ENCODE assay signal across 8 mouse cellular contexts in genomic region chr15:83474466-83474836, GRCm38 (mm10). TPM values are rescaled to one million over a fixed set of nuclear protein-coding genes. Genes with fewer than 3 reads are reported as not detected.
DNase-seq lines count a peak whose midpoint lies in the region; ATAC-seq and TF ChIP-seq lines count a peak whose summit lies in the region.

No protein-coding gene starts in this region.

- no peak overlapping the region for H3K4me3 ChIP-seq in lung, embryonic 14.5 days (ENCODE audit: low read depth, low read length)
- H3K4me3 ChIP-seq in forebrain, embryonic 13.5 days, result no peak overlapping the region

- no peak overlapping the region for H3K27ac ChIP-seq in lung, embryonic 14.5 days (ENCODE audit: low read depth)
- no peak overlapping the region for H3K27ac ChIP-seq in forebrain, embryonic 13.5 days

- peak; percentile 26 for DNase-seq in lung, embryonic 14.5 days
- no peak for DNase-seq in lung, postnatal 14 days
- DNase-seq in R1 (ENCODE audit: low read depth, low spot score), result peak; percentile 39
- peak; percentile 55 for DNase-seq in naive thymus-derived CD4-positive, alpha-beta T cell, adult 2 months (ENCODE audit: low read depth)
- no peak for DNase-seq in thymus, adult 18-20 months
- DNase-seq in layer of hippocampus, adult 8-10 months (ENCODE audit: low spot score in 2 of 2), result no peak

- 28% methylated on average over 5 of the region's 5 CpGs for WGBS in lung, embryonic 14.5 days
- WGBS in forebrain, embryonic 13.5 days, result 45% methylated on average over 5 of the region's 5 CpGs

- no peaks in the 10 kb centered on the region for H3K9me3 ChIP-seq in lung, embryonic 14.5 days (ENCODE audit: low read depth, low read length)
- H3K9me3 ChIP-seq in forebrain, embryonic 13.5 days (replicated peaks), result no peaks in the 10 kb centered on the region

- no peaks in the 10 kb centered on the region for H3K27me3 ChIP-seq in lung, embryonic 14.5 days (ENCODE audit: insufficient read depth, low read length)
- no peaks in the 10 kb centered on the region for H3K27me3 ChIP-seq in forebrain, embryonic 13.5 days

- TF ChIP-seq CTCF in lung, embryonic 14.5 days (IDR thresholded peaks at IDR 0.05; ENCODE audit: low read depth), result no peak

- H3K36me3 ChIP-seq in lung, embryonic 14.5 days (ENCODE audit: insufficient read depth), result no peaks in the 10 kb centered on the region
- H3K36me3 ChIP-seq in forebrain, embryonic 13.5 days (ENCODE audit: poor library complexity, severe bottlenecking), result no peaks in the 10 kb centered on the region

- no peaks in the 10 kb centered on the region for H3K4me1 ChIP-seq in lung, embryonic 14.5 days (ENCODE audit: insufficient read depth)
- H3K4me1 ChIP-seq in forebrain, embryonic 13.5 days, result no peaks in the 10 kb centered on the region

- ATAC-seq in lung, embryonic 14.5 days (ENCODE audit: insufficient read depth), result peak; percentile 45; the same call in 1 of the 2 replicates
- 0 out of 2 replicates have a peak, but pooled peaks have one; percentile 18 for ATAC-seq in granulocyte monocyte progenitor cell, adult 5-6 weeks (replicated peaks; ENCODE audit: poor library complexity, severe bottlenecking)
- ATAC-seq in forebrain, embryonic 13.5 days, result no peak

- H3K9ac ChIP-seq in lung, embryonic 14.5 days, result no peak overlapping the region
- H3K9ac ChIP-seq in forebrain, embryonic 13.5 days, result no peak overlapping the region

- H3K4me2 ChIP-seq in lung, embryonic 14.5 days, result peak overlapping the region; percentile 8; the same call in 1 of the 2 replicates
- no peak overlapping the region for H3K4me2 ChIP-seq in forebrain, embryonic 13.5 days

RNA-seq across cellular contexts. Expression of gene Pacsin2, which starts 10.0 kb away (rescaled TPM):
- polyA plus RNA-seq in lung, embryonic 14.5 days (2014; fragmentation: Nextera tagmentation; extraction: Ambion mirVana), result 62.3 and 63.8 TPM in 2 replicates
- total RNA-seq in granulocyte monocyte progenitor cell, adult 5-6 weeks (2014; fragmentation: Nextera tagmentation), result 43.3 and 56.8 TPM in 2 replicates
- 65.2 and 91.1 TPM in 2 replicates for total RNA-seq in granulocyte monocyte progenitor cell, adult 5-6 weeks (2017)
- 26.0 TPM in 2 replicates for polyA plus RNA-seq in forebrain, embryonic 13.5 days (2015; fragmentation: Nextera tagmentation; extraction: Ambion mirVana)
- total RNA-seq in layer of hippocampus, adult 8-10 months (2022), result 100 to 1,000 TPM in 3 of 4 experiments, 10 to 100 TPM in 1; 95.2 to 112 (median 106) TPM

RNA-seq across cellular contexts. Expression of gene Ttll1, which starts 36.2 kb away (rescaled TPM):
- 13.8 and 15.1 TPM in 2 replicates for polyA plus RNA-seq in lung, embryonic 14.5 days (2014; fragmentation: Nextera tagmentation; extraction: Ambion mirVana)
- 5.3 and 9.0 TPM in 2 replicates for total RNA-seq in granulocyte monocyte progenitor cell, adult 5-6 weeks (2014; fragmentation: Nextera tagmentation)
- 2.8 and 4.6 TPM in 2 replicates for total RNA-seq in granulocyte monocyte progenitor cell, adult 5-6 weeks (2017)
- polyA plus RNA-seq in forebrain, embryonic 13.5 days (2015; fragmentation: Nextera tagmentation; extraction: Ambion mirVana), result 69.8 and 79.8 TPM in 2 replicates
- 10 to 100 TPM; 32.0 to 40.0 (median 36.2) TPM for total RNA-seq in layer of hippocampus, adult 8-10 months (2022)

RNA-seq across cellular contexts. Expression of gene Bik, which starts 52.2 kb away (rescaled TPM):
- polyA plus RNA-seq in lung, embryonic 14.5 days (2014; fragmentation: Nextera tagmentation; extraction: Ambion mirVana), result 12.1 and 14.2 TPM in 2 replicates
- total RNA-seq in granulocyte monocyte progenitor cell, adult 5-6 weeks (2014; fragmentation: Nextera tagmentation), result not detected in 2 replicates
- total RNA-seq in granulocyte monocyte progenitor cell, adult 5-6 weeks (2017), result not detected in 2 replicates
- polyA plus RNA-seq in forebrain, embryonic 13.5 days (2015; fragmentation: Nextera tagmentation; extraction: Ambion mirVana), result 1.5 and 1.6 TPM in 2 replicates
- total RNA-seq in layer of hippocampus, adult 8-10 months (2022), result under 1 TPM in 3 of 4 experiments, not detected in 1; 0.40 to 0.66 (median 0.47) TPM

Comparison
In these comparisons a context has a peak if more than half of its experiments do, and no peak if none do; other contexts are left out.
1. DNase-seq: peak in lung, embryonic 14.5 days (single experiment), R1 (single experiment) and naive thymus-derived CD4-positive, alpha-beta T cell, adult 2 months (single experiment); none in lung, postnatal 14 days (single experiment), thymus, adult 18-20 months (0 of 2) and layer of hippocampus, adult 8-10 months (0 of 2).